Mouse (Mus musculus): ENCODE measurements around the gene D5Ertd577e.
"Not testable (repeated sequence)": the region's sequence is repeated elsewhere in the genome, so short reads cannot be mapped to it uniquely, and the experiment has no call there.

D5Ertd577e gene

GRCm38 (mm10) chr5:95456506-95456905 is at the start of gene D5Ertd577e:
Gene D5Ertd577e, plus strand, starts transcription at chr5:95456806.
- DNase-seq (ENCODE audit: low spot score in 2 of 2), result not testable (repeated sequence)

DNA sequence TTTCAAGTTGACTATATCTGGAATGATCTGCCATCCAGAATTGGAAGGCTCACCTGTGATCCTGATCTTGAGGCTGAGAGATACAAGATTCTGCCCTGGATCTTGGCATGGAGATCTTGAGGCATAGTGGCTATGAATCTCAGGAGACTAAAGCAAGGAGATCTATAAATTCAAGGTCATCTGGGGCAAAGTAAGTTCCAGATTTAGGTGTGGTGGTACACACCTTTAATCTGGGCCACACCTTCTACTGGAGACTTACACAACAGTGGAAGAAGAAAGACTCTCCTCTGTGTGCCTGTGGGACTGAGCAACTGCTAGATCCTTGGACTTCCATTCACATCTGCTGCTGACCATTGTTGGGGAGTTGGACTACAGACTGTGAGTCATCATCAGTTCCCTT is 53.9 kb downstream of the D5Ertd577e start, which contains the start of gene Gm3286:
Gene Gm3286 (plus strand): TSS at position 301 of the 400 bp plus-strand sequence.
- DNase-seq (ENCODE audit: low spot score in 2 of 2), result not testable (repeated sequence)
